In the genomic region with DNA sequence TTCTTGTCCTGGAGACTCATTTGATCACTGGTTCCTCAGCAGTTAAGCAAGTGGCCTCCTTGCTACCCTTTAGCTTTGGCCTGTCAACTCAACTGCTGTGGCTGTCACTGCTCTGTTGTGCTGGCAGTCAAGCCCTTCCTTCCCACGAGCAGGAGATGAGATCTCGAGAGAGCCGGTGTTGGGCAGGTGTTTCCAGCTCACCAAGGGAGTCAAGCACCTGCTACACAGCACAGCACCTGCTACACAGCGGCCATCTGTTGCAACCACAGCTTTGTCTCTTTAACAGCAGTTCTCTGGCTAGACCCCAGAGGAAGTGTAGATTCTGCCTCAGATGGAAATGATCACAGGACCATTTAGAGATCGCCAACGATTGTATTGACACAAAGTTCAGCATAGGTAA, we compare ENCODE assay signal across 9 mouse cellular contexts. TPM values are rescaled to one million over a fixed set of nuclear protein-coding genes. Genes with fewer than 3 reads are reported as not detected.
DNase-seq lines count a peak whose midpoint lies in the region; ATAC-seq lines count a peak whose summit lies in the region.
"Had no signal": no experiment of that assay in that cellular context is flagged by ENCODE, and none has a peak within 500 bp of the region (broad histone marks: within the 10 kb centered on the region; RNA-seq: fewer than 3 reads in every experiment).

No protein-coding gene starts in this region.

- no peaks in the 10 kb centered on the region for H3K9me3 ChIP-seq in hindbrain, embryonic 11.5 days (ENCODE audit: control insufficient read depth, low read length)
- no peaks in the 10 kb centered on the region for H3K9me3 ChIP-seq in midbrain, embryonic 14.5 days (ENCODE audit: control insufficient read depth, low read length)

- no peak overlapping the region for H3K27ac ChIP-seq in hindbrain, embryonic 11.5 days (ENCODE audit: low read depth, low read length)
- peak overlapping the region; percentile 49; the same call in 1 of the 2 replicates for H3K27ac ChIP-seq in midbrain, embryonic 14.5 days (replicated peaks; ENCODE audit: low read depth, low read length)
- H3K27ac ChIP-seq: gastrocnemius, adult 2 months had no signal

- H3K4me1 ChIP-seq in hindbrain, embryonic 11.5 days (replicated peaks; ENCODE audit: control insufficient read depth, insufficient read depth, low read length) = no peaks in the 10 kb centered on the region
- no peaks in the 10 kb centered on the region for H3K4me1 ChIP-seq in midbrain, embryonic 14.5 days (ENCODE audit: control insufficient read depth, insufficient read depth, low read length)

- H3K4me2 ChIP-seq in hindbrain, embryonic 11.5 days (replicated peaks; ENCODE audit: low read depth, low read length) = no peak overlapping the region
- no peak overlapping the region for H3K4me2 ChIP-seq in midbrain, embryonic 14.5 days (ENCODE audit: low read length)

- H3K9ac ChIP-seq in hindbrain, embryonic 11.5 days (ENCODE audit: low read depth, low read length) = no peak overlapping the region
- H3K9ac ChIP-seq in midbrain, embryonic 14.5 days (replicated peaks; ENCODE audit: low read length) = no peak overlapping the region

- peaks cover 6% of the 10 kb centered on the region for H3K36me3 ChIP-seq in hindbrain, embryonic 11.5 days (ENCODE audit: control insufficient read depth, insufficient read depth, low read length)
- peaks cover 36% of the 10 kb centered on the region for H3K36me3 ChIP-seq in midbrain, embryonic 14.5 days (ENCODE audit: control insufficient read depth, insufficient read depth, low read length)

- no peaks in the 10 kb centered on the region for H3K27me3 ChIP-seq in hindbrain, embryonic 11.5 days (ENCODE audit: control insufficient read depth, insufficient read depth, low read length)
- H3K27me3 ChIP-seq in midbrain, embryonic 14.5 days (ENCODE audit: control insufficient read depth, insufficient read depth, low read length) = no peaks in the 10 kb centered on the region

- no peak overlapping the region for H3K4me3 ChIP-seq in hindbrain, embryonic 11.5 days (ENCODE audit: low read depth, low read length)
- H3K4me3 ChIP-seq in midbrain, embryonic 14.5 days (replicated peaks; ENCODE audit: low read depth, low read length) = no peak overlapping the region
- H3K4me3 ChIP-seq: gastrocnemius, adult 2 months had no signal

- peak; percentile 54; the same call in 1 of the 2 replicates for ATAC-seq in hindbrain, embryonic 11.5 days (ENCODE audit: low FRiP score)
- ATAC-seq in midbrain, embryonic 14.5 days (ENCODE audit: low FRiP score, low TSS enrichment) = no peak; the same call in 1 of the 2 replicates

- 64% methylated on average over 6 of the region's 6 CpGs for WGBS in hindbrain, embryonic 11.5 days
- 57% methylated on average over 6 of the region's 6 CpGs for WGBS in midbrain, embryonic 14.5 days

- peak; percentile 27 for DNase-seq in spleen, postnatal 36 days (ENCODE audit: low spot score in 2 of 2)
- no peak for DNase-seq in spleen, postnatal 14 days (ENCODE audit: low spot score in 2 of 2)
- peak; percentile 13 for DNase-seq in hindbrain, embryonic 11.5 days (ENCODE audit: low spot score)
- peak; percentile 10 for DNase-seq in midbrain, embryonic 14.5 days
- peak; percentile 77 for DNase-seq in thymus, postnatal 4 days
- no peak for DNase-seq in layer of hippocampus, adult 11-12 months (ENCODE audit: low spot score)
- DNase-seq in kidney, adult 18-20 months = no peak
- no peak for DNase-seq in cerebellum, postnatal 4 days (ENCODE audit: low spot score in 2 of 2)

RNA-seq across cellular contexts. Expression of a gene that starts 37.3 kb away (rescaled TPM):
- 1.3 and 3.5 TPM in 2 replicates for polyA plus RNA-seq in hindbrain, embryonic 11.5 days (2014; fragmentation: Nextera tagmentation; extraction: Ambion mirVana)
- polyA plus RNA-seq in midbrain, embryonic 14.5 days (2014; fragmentation: Nextera tagmentation; extraction: Ambion mirVana) = 4.6 and 7.5 TPM in 2 replicates

Comparison
In these comparisons a context has a peak if more than half of its experiments do, and no peak if none do; other contexts are left out.
1. DNase-seq: peak in spleen, postnatal 36 days (2 of 2), hindbrain, embryonic 11.5 days (single experiment), midbrain, embryonic 14.5 days (single experiment) and thymus, postnatal 4 days (single experiment); none in spleen, postnatal 14 days (0 of 2), layer of hippocampus, adult 11-12 months (single experiment), kidney, adult 18-20 months (single experiment) and cerebellum, postnatal 4 days (0 of 2).